Mouse (Mus musculus) cerebellum, adult 2 months (tissue): ENCODE measurements at regions not wholly inside any gene's neighbourhood (a gene's known extent, or its start where the extent isn't known, plus 50 kb on each side); places are given as distances from the start of the nearest gene placed in this dataset.

Source experiments
- CTCF ChIP-seq: fragments of 200-500 bp; IDR thresholded peaks from 2 replicates; pipeline ENCODE4 v1.5.1; 2011; ENCODE audit warnings: low read depth, mild to moderate bottlenecking, control low read depth, low read length, moderate library complexity, borderline replicate concordance; ENCODE audit not compliant: insufficient read depth
- POLR2A ChIP-seq: fragments of 200-500 bp; IDR thresholded peaks from 2 replicates; pipeline ENCODE4 v1.6.1; 2011; ENCODE audit warnings: low read length, control low read depth, borderline replicate concordance; ENCODE audit not compliant: insufficient read depth

DNA sequence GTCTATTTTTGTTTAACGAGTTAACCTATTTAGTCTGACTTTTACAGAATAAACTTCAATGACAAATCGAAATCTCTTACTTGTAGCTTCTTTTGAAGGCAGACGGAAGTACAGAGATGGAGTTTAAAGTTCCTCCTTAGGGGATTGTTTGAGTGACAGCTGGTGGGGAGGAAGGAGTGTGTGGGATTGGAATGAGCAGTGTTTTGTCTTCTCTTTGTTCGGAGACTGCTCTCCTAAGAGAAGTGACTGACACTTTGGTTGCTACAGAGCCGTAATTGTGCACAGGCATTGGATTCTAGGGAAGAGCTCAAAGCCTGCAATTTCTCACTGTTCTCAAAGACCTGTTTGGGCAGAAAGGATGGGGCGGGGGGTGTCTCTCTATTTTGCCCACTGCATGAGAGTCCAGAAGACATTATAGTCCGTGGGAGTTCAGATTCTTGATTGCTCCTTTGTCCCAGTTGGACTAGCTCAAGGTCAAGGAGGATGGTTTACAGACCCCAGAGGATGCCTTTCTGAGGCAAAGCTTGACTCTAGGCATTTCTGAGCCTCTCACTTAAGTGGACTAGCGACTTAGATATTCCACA lies 327.0 kb upstream of the Api5 start:
- TF ChIP-seq CTCF (no peak), POLR2A (no peak)
